Comparison of ENCODE assay signal across 9 mouse cellular contexts in genomic region chr4:116405955-116406351, GRCm38 (mm10). TPM values are rescaled to one million over a fixed set of nuclear protein-coding genes. Genes with fewer than 3 reads are reported as not detected.
A peak's percentile ranks its signal among the peaks of the same experiment; 100 is the strongest.
DNase-seq lines count a peak whose midpoint lies in the region; ATAC-seq and TF ChIP-seq lines count a peak whose summit lies in the region.
"Had no signal": no experiment of that assay in that cellular context is flagged by ENCODE, and none has a peak within 500 bp of the region (broad histone marks: within the 10 kb centered on the region; RNA-seq: fewer than 3 reads in every experiment).

No protein-coding gene starts in this region.

- H3K4me2 ChIP-seq in forebrain, embryonic 12.5 days: peak overlapping the region; percentile 49
- no peak overlapping the region for H3K4me2 ChIP-seq in liver, embryonic 11.5 days
- H3K4me2 ChIP-seq: liver, embryonic 13.5 days had no signal

- H3K36me3 ChIP-seq in heart, adult 2 months (ENCODE audit: control insufficient read depth, insufficient read depth, low read length): no peaks in the 10 kb centered on the region; the same call in 1 of the 2 replicates
- H3K36me3 ChIP-seq in forebrain, embryonic 12.5 days (replicated peaks): no peaks in the 10 kb centered on the region
- no peaks in the 10 kb centered on the region for H3K36me3 ChIP-seq in small intestine, adult 2 months (ENCODE audit: control insufficient read depth, insufficient read depth, low read length)
- H3K36me3 ChIP-seq in liver, embryonic 11.5 days (ENCODE audit: control insufficient read depth, insufficient read depth, low read length): no peaks in the 10 kb centered on the region
- H3K36me3 ChIP-seq: liver, embryonic 13.5 days had no signal

- H3K79me2 ChIP-seq in heart, adult 2 months (replicated peaks; ENCODE audit: control insufficient read depth, insufficient read depth, low read length): no peaks in the 10 kb centered on the region

- intact Hi-C loops in heart, adult 2 months (cut with DNase I): loop anchor here (2.0 kb wide), 1 partner anchor 63 kb away; no protein-coding TSS in a partner anchor
- intact Hi-C loops in left cerebral cortex, postnatal 36 days (cut with DNase I): no loop called here

- H3K27ac ChIP-seq in heart, adult 2 months: peak overlapping the region; percentile 32; the same call in 1 of the 2 replicates
- H3K27ac ChIP-seq in forebrain, embryonic 12.5 days: peak overlapping the region; percentile 76
- H3K27ac ChIP-seq in small intestine, adult 2 months (ENCODE audit: insufficient read depth, low read depth, low read length): no peak overlapping the region
- H3K27ac ChIP-seq in liver, embryonic 11.5 days (ENCODE audit: low read depth, low read length): no peak overlapping the region
- H3K27ac ChIP-seq: liver, embryonic 13.5 days had no signal

- no peak for DNase-seq in heart, adult 2 months
- no peak for DNase-seq in heart, adult 11 months
- DNase-seq in brain, embryonic 14.5 days (ENCODE audit: low read depth): peak; percentile 87
- peak; percentile 19 to 27 for DNase-seq in left cerebral cortex, postnatal 36 days (ENCODE audit: low spot score in 2 of 2)
- no peak for DNase-seq in spleen, postnatal 36 days (ENCODE audit: low spot score in 2 of 2)
- no peak for DNase-seq in liver, embryonic 11.5 days (ENCODE audit: low spot score)
- DNase-seq: liver, embryonic 13.5 days had no signal

- TF ChIP-seq EP300 in heart, adult 2 months (IDR thresholded peaks at IDR 0.05; ENCODE audit: insufficient read depth, low read depth, low read length): no peak

- H3K4me3 ChIP-seq in heart, adult 2 months: peak overlapping the region; percentile 4
- H3K4me3 ChIP-seq in forebrain, embryonic 12.5 days (replicated peaks): peak overlapping the region; percentile 23
- peak overlapping the region; percentile 20; the same call in 1 of the 2 replicates for H3K4me3 ChIP-seq in small intestine, adult 2 months (ENCODE audit: low read depth, low read length)
- no peak overlapping the region for H3K4me3 ChIP-seq in liver, embryonic 11.5 days (ENCODE audit: low read depth, low read length)
- H3K4me3 ChIP-seq: liver, embryonic 13.5 days had no signal

- no peak for TF ChIP-seq CTCF in heart, adult 2 months (IDR thresholded peaks at IDR 0.05)
- no peak for TF ChIP-seq CTCF in brain, embryonic 14.5 days (IDR thresholded peaks at IDR 0.05; ENCODE audit: borderline replicate concordance, extremely low read depth, insufficient read depth, insufficient read length)
- TF ChIP-seq CTCF in small intestine, adult 2 months (IDR thresholded peaks at IDR 0.05; ENCODE audit: extremely low read depth, insufficient read length, insufficient replicate concordance, low read depth, low read length): no peak

- ATAC-seq in forebrain, embryonic 12.5 days (ENCODE audit: low FRiP score): peak; percentile 55
- ATAC-seq in liver, embryonic 11.5 days (replicated peaks; ENCODE audit: low FRiP score): no peak

- TF ChIP-seq POLR2A in heart, adult 2 months (IDR thresholded peaks at IDR 0.05; ENCODE audit: insufficient read depth, low read depth, low read length): no peak
- peak; percentile 22; the same call in 1 of the 2 replicates for TF ChIP-seq POLR2A in brain, embryonic 14.5 days (IDR thresholded peaks at IDR 0.05; ENCODE audit: borderline replicate concordance, extremely low read depth, insufficient read depth, insufficient read length, poor library complexity, severe bottlenecking)
- TF ChIP-seq POLR2A in small intestine, adult 2 months (IDR thresholded peaks at IDR 0.05; ENCODE audit: low read depth, low read length): no peak

- H3K27me3 ChIP-seq in heart, adult 2 months (ENCODE audit: control insufficient read depth, insufficient read depth, low read length): no peaks in the 10 kb centered on the region
- H3K27me3 ChIP-seq in forebrain, embryonic 12.5 days: no peaks in the 10 kb centered on the region
- H3K27me3 ChIP-seq in small intestine, adult 2 months (ENCODE audit: control insufficient read depth, insufficient read depth, low read length): no peaks in the 10 kb centered on the region; the same call in 1 of the 2 replicates
- no peaks in the 10 kb centered on the region for H3K27me3 ChIP-seq in liver, embryonic 11.5 days (replicated peaks; ENCODE audit: control insufficient read depth, insufficient read depth, low read length)
- H3K27me3 ChIP-seq: liver, embryonic 13.5 days had no signal

- no peaks in the 10 kb centered on the region for H3K9me3 ChIP-seq in forebrain, embryonic 12.5 days
- no peaks in the 10 kb centered on the region for H3K9me3 ChIP-seq in liver, embryonic 11.5 days (ENCODE audit: control insufficient read depth, low read length)
- H3K9me3 ChIP-seq: liver, embryonic 13.5 days had no signal

- H3K4me1 ChIP-seq in heart, adult 2 months (ENCODE audit: control insufficient read depth, insufficient read depth, low read length): peaks cover 3% of the 10 kb centered on the region
- H3K4me1 ChIP-seq in forebrain, embryonic 12.5 days: peaks cover 15% of the 10 kb centered on the region
- peaks cover 5% of the 10 kb centered on the region; the same call in 1 of the 2 replicates for H3K4me1 ChIP-seq in small intestine, adult 2 months (ENCODE audit: control insufficient read depth, insufficient read depth, insufficient read length, low read length)
- peaks cover 6% of the 10 kb centered on the region; the same call in 1 of the 2 replicates for H3K4me1 ChIP-seq in liver, embryonic 11.5 days (replicated peaks; ENCODE audit: control insufficient read depth, insufficient read depth, low read length)

- 18% methylated on average over 8 of the region's 8 CpGs for WGBS in heart, adult 2 months
- 8% methylated on average over 8 of the region's 8 CpGs for WGBS in forebrain, embryonic 12.5 days
- WGBS in small intestine, adult 2 months: 26% methylated on average over 8 of the region's 8 CpGs
- 69% methylated on average over 8 of the region's 8 CpGs for WGBS in liver, embryonic 11.5 days

- H3K9ac ChIP-seq in heart, adult 2 months (ENCODE audit: low read depth, low read length): no peak overlapping the region
- peak overlapping the region; percentile 45 for H3K9ac ChIP-seq in forebrain, embryonic 12.5 days
- H3K9ac ChIP-seq in liver, embryonic 11.5 days (ENCODE audit: low read depth, low read length): no peak overlapping the region
- H3K9ac ChIP-seq: liver, embryonic 13.5 days had no signal

RNA-seq across cellular contexts. Expression of gene Mast2, which starts 58.0 kb away (rescaled TPM):
- total RNA-seq in heart, adult 2 months (2021): 100 to 1,000 TPM; 108 to 136 TPM
- 144 and 149 TPM in 2 replicates for polyA plus RNA-seq in heart, adult 2 months (2012; rRNA removed)
- polyA plus RNA-seq in brain, embryonic 14.5 days (2012; rRNA removed): 163 and 171 TPM in 2 replicates
- polyA plus RNA-seq in forebrain, embryonic 12.5 days (2016; fragmentation: Nextera tagmentation; extraction: Ambion mirVana): 33.6 and 33.8 TPM in 2 replicates
- total RNA-seq in left cerebral cortex, postnatal 36 days (2021): 100 to 1,000 TPM; 103 to 114 TPM
- 107 and 224 TPM in 2 replicates for polyA plus RNA-seq in small intestine, adult 2 months (2012; rRNA removed)
- 19.5 and 21.9 TPM in 2 replicates for polyA plus RNA-seq in liver, embryonic 11.5 days (2014; fragmentation: Nextera tagmentation; extraction: Ambion mirVana)

Comparison
In these comparisons a context has a peak if more than half of its experiments do, and no peak if none do; other contexts are left out.
1. DNase-seq: peak in brain, embryonic 14.5 days (single experiment) and left cerebral cortex, postnatal 36 days (2 of 2); none in heart, adult 2 months (0 of 2), heart, adult 11 months (single experiment), spleen, postnatal 36 days (0 of 2) and liver, embryonic 11.5 days (single experiment).
2. H3K27ac ChIP-seq: peak in heart, adult 2 months (single experiment) and forebrain, embryonic 12.5 days (single experiment); none in small intestine, adult 2 months (single experiment) and liver, embryonic 11.5 days (single experiment).